Mouse (Mus musculus) myocyte (in vitro differentiated cells): Measurements from ENCODE around the gene Dbt. TPM values are rescaled to one million over a fixed set of nuclear protein-coding genes. Genes with fewer than 3 reads are reported as not detected.

Experiments used
- H3K27me3 ChIP-seq: one replicate; pipeline ENCODE4 v1.6.1; 2011; ENCODE audit not compliant: control insufficient read depth, insufficient read depth, insufficient read length
- H3K36me3 ChIP-seq: one replicate; pipeline ENCODE4 v1.6.1; 2011; ENCODE audit not compliant: control insufficient read depth, insufficient read depth
- H3K4me2 ChIP-seq: one replicate; pipeline ENCODE4 v1.6.1; 2011; ENCODE audit warnings: low read depth, control low read depth
- H3K4me3 ChIP-seq: one replicate; pipeline ENCODE4 v1.5.1; 2011; ENCODE audit warnings: mild to moderate bottlenecking, control low read depth, moderate library complexity
- H3K79me2 ChIP-seq: one replicate; pipeline ENCODE4 v1.6.1; 2011; ENCODE audit not compliant: control insufficient read depth, insufficient read depth
- H3ac ChIP-seq: one replicate; pipeline ENCODE4 v1.6.1; 2011; ENCODE audit not compliant: control insufficient read depth, insufficient read length
- CEBPB ChIP-seq: IDR thresholded peaks from 2 replicates; pipeline ENCODE4 v1.6.1; 2011; ENCODE audit warnings: mild to moderate bottlenecking, moderate library complexity; ENCODE audit not compliant: poor library complexity, insufficient read depth, severe bottlenecking
- E2F4 ChIP-seq: IDR thresholded peaks from one replicate; pipeline ENCODE4 v1.6.1; 2011; ENCODE audit warnings: mild to moderate bottlenecking, control low read depth, moderate library complexity; ENCODE audit not compliant: insufficient read depth
- MAX ChIP-seq: IDR thresholded peaks from one replicate; pipeline ENCODE4 v1.6.1; 2011; ENCODE audit warnings: low read depth, mild to moderate bottlenecking, control low read depth
- MYOD1 ChIP-seq, 3 experiments: IDR thresholded peaks; one replicate each; pipeline ENCODE4 v1.6.1; 2011; ENCODE audit warnings: control low read depth in 2 of 3, low read depth in 2 of 3, mild to moderate bottlenecking in 2 of 3, moderate library complexity in 1 of 3; ENCODE audit not compliant: insufficient read length in 2 of 3, control insufficient read depth in 1 of 3
- MYOG ChIP-seq, 3 experiments: IDR thresholded peaks; one replicate each; pipeline ENCODE4 v1.6.1; 2011; ENCODE audit warnings: control low read depth in 2 of 3, low read depth in 2 of 3, mild to moderate bottlenecking in 2 of 3; ENCODE audit not compliant: insufficient read length in 2 of 3, control insufficient read depth in 1 of 3, insufficient read depth in 1 of 3
- POLR2A ChIP-seq: IDR thresholded peaks from one replicate; pipeline ENCODE4 v1.6.1; 2011; ENCODE audit warnings: low read depth, mild to moderate bottlenecking, control low read depth, moderate library complexity; ENCODE audit not compliant: insufficient read length
- POLR2AphosphoS2 ChIP-seq: IDR thresholded peaks from one replicate; pipeline ENCODE4 v1.6.1; 2011; ENCODE audit warnings: low read depth, control low read depth; ENCODE audit not compliant: insufficient read length
- REST ChIP-seq: IDR thresholded peaks from one replicate; pipeline ENCODE4 v1.6.1; 2011; ENCODE audit warnings: mild to moderate bottlenecking, control low read depth, moderate library complexity; ENCODE audit not compliant: insufficient read depth, insufficient read length
- SRF ChIP-seq: IDR thresholded peaks from one replicate; pipeline ENCODE4 v1.6.1; 2011; ENCODE audit warnings: low read depth; ENCODE audit not compliant: control insufficient read depth, insufficient read length
- TCF12 ChIP-seq: IDR thresholded peaks from one replicate; pipeline ENCODE4 v1.6.1; 2011; ENCODE audit warnings: mild to moderate bottlenecking, control low read depth; ENCODE audit not compliant: poor library complexity, insufficient read depth, severe bottlenecking
- TCF3 ChIP-seq: IDR thresholded peaks from one replicate; pipeline ENCODE4 v1.6.1; 2011; ENCODE audit warnings: low read depth, control low read depth; ENCODE audit not compliant: insufficient read length
- USF1 ChIP-seq: IDR thresholded peaks from one replicate; pipeline ENCODE4 v1.6.1; 2011; ENCODE audit warnings: low read depth, mild to moderate bottlenecking, control low read depth, moderate library complexity
- polyA plus RNA-seq: library from polyadenylated mRNA; unstranded; fragments of >200 nt; fragmentation: generic; extraction: Trizol; gene quantifications from one replicate; pipeline ENCODE4 v1.2.1, GENCODE M21; 2012; ENCODE audit warnings: missing spikeins

Dbt gene
- polyA plus RNA-seq, 1 experiment, result 4.2 TPM

- no peak for TF ChIP-seq TCF12
- no peak for TF ChIP-seq CEBPB
- no peak for TF ChIP-seq TCF3
- TF ChIP-seq REST, result no peak
- no peak overlapping the region for H3ac ChIP-seq
Measured at GRCm38 (mm10) chr3:116480119-116480518, 32.8 kb upstream of the Dbt start.

GRCm38 (mm10) chr3:116480937-116481336 lies 31.9 kb upstream of the Dbt start:
- TF ChIP-seq SRF, result no peak
- no peak for TF ChIP-seq CEBPB
- no peak for TF ChIP-seq E2F4
- no peak for TF ChIP-seq POLR2A
- TF ChIP-seq POLR2AphosphoS2, result no peak
- TF ChIP-seq USF1, result no peak
- no peak for TF ChIP-seq TCF3
- no peak for TF ChIP-seq TCF12
- TF ChIP-seq MAX, result no peak
- no peak for TF ChIP-seq REST
- no peak for TF ChIP-seq MYOD1 (IDR thresholded peaks at IDR 0.05; ENCODE audit: control insufficient read depth in 1 of 3, insufficient read length in 2 of 3, low read depth in 2 of 3)
- TF ChIP-seq MYOG (IDR thresholded peaks at IDR 0.05; ENCODE audit: control insufficient read depth in 1 of 3, insufficient read depth in 1 of 3, insufficient read length in 2 of 3, low read depth in 2 of 3), result no peak
- Histone ChIP-seq H3K4me2 (no peak overlapping the region), H3K27me3 (no peaks in the 10 kb centered on the region), H3K79me2 (no peaks in the 10 kb centered on the region), H3K36me3 (no peaks in the 10 kb centered on the region), H3ac (no peak overlapping the region), H3K4me3 (no peak overlapping the region)

More at GRCm38 (mm10) chr3:116480119-116480518, 32.8 kb upstream of the Dbt start:
- no peaks in the 10 kb centered on the region for H3K27me3 ChIP-seq
- H3K36me3 ChIP-seq, result no peaks in the 10 kb centered on the region
- no peak overlapping the region for H3K4me3 ChIP-seq
- H3K4me2 ChIP-seq, result no peak overlapping the region
- no peaks in the 10 kb centered on the region for H3K79me2 ChIP-seq

GRCm38 (mm10) chr3:116482724-116483123 lies 30.1 kb upstream of the Dbt start:
- H3ac ChIP-seq, result no peak overlapping the region
- no peak overlapping the region for H3K4me2 ChIP-seq
- no peaks in the 10 kb centered on the region for H3K27me3 ChIP-seq
- TF ChIP-seq MAX (no peak), SRF (no peak), CEBPB (no peak), MYOD1 (IDR thresholded peaks at IDR 0.05; ENCODE audit: control insufficient read depth in 1 of 3, insufficient read length in 2 of 3, low read depth in 2 of 3) (no peak), E2F4 (no peak), REST (no peak), TCF3 (no peak), MYOG (IDR thresholded peaks at IDR 0.05; ENCODE audit: control insufficient read depth in 1 of 3, insufficient read depth in 1 of 3, insufficient read length in 2 of 3, low read depth in 2 of 3) (no peak), POLR2A (no peak), USF1 (no peak), TCF12 (no peak), POLR2AphosphoS2 (no peak)
- H3K79me2 ChIP-seq, result no peaks in the 10 kb centered on the region
- H3K36me3 ChIP-seq, result peaks cover under 1% of the 10 kb centered on the region
- no peak overlapping the region for H3K4me3 ChIP-seq

- TF ChIP-seq TCF12, result no peak
- TF ChIP-seq MYOG (IDR thresholded peaks at IDR 0.05; ENCODE audit: control insufficient read depth in 1 of 3, insufficient read depth in 1 of 3, insufficient read length in 2 of 3, low read depth in 2 of 3), result no peak
- no peak for TF ChIP-seq CEBPB
- no peak for TF ChIP-seq SRF
- no peak for TF ChIP-seq E2F4
- no peak for TF ChIP-seq USF1
- TF ChIP-seq POLR2AphosphoS2, result no peak
- TF ChIP-seq POLR2A, result no peak
- TF ChIP-seq MAX, result no peak
- no peak for TF ChIP-seq REST
- TF ChIP-seq MYOD1 (IDR thresholded peaks at IDR 0.05; ENCODE audit: control insufficient read depth in 1 of 3, insufficient read length in 2 of 3, low read depth in 2 of 3), result no peak
- TF ChIP-seq TCF3, result no peak
- Histone ChIP-seq H3K27me3 (no peaks in the 10 kb centered on the region), H3K4me3 (no peak overlapping the region)
Measured at GRCm38 (mm10) chr3:116483271-116483670, 29.6 kb upstream of the Dbt start.

GRCm38 (mm10) chr3:116490920-116491319 lies 21.9 kb upstream of the Dbt start:
- no peaks in the 10 kb centered on the region for H3K27me3 ChIP-seq
- no peak overlapping the region for H3K4me3 ChIP-seq
- H3K4me2 ChIP-seq, result no peak overlapping the region
- H3K36me3 ChIP-seq, result peaks cover 48% of the 10 kb centered on the region
- TF ChIP-seq MYOD1 (IDR thresholded peaks at IDR 0.05; ENCODE audit: control insufficient read depth in 1 of 3, insufficient read length in 2 of 3, low read depth in 2 of 3) (no peak), MAX (no peak), TCF12 (no peak), REST (no peak), CEBPB (no peak), POLR2A (no peak), POLR2AphosphoS2 (no peak), TCF3 (no peak), MYOG (IDR thresholded peaks at IDR 0.05; ENCODE audit: control insufficient read depth in 1 of 3, insufficient read depth in 1 of 3, insufficient read length in 2 of 3, low read depth in 2 of 3) (no peak)
- no peak overlapping the region for H3ac ChIP-seq
- no peaks in the 10 kb centered on the region for H3K79me2 ChIP-seq

More at GRCm38 (mm10) chr3:116483271-116483670, 29.6 kb upstream of the Dbt start:
- H3K79me2 ChIP-seq, result no peaks in the 10 kb centered on the region
- H3K36me3 ChIP-seq, result peaks cover 6% of the 10 kb centered on the region
- no peak overlapping the region for H3ac ChIP-seq
- H3K4me2 ChIP-seq, result no peak overlapping the region
